Mouse (Mus musculus): Measurements from ENCODE around the gene Fam193b.

Fam193b gene

DNA sequence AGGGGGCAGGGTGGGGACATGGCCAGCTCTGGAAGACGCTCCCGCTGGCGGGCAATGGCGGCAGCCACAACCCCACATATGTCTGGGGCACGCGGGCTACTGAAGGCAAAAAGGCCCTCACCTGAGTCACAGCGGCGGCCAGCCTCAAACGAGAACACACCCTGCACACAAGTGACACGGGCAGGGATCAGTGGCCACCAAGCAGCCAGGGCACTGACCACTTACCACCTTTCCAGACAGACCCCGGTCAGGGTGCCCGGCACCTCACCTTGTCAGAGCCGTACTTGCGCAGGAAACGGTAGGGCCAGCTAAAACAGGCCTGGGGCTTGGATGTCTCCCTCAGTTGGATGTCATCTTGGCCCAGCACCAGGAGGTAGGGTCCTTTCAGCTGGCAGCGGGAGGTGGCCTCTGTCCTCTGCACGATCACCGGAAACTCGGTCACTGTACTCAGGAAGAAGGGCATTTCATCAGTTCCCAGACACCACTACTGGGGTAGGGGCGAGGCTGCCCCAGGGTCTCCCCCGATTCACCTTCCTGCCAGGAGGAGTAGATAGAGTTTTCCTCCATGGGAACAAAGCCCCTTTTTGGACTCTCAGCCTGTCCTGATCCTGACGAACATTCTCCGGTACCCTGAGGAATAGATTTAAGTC is 46.8 kb downstream of the Fam193b start:
- TF ChIP-seq GATA4 (IDR thresholded peaks at IDR 0.05; ENCODE audit: insufficient replicate concordance, low read length), result no peak; the same call in 1 of the 2 replicates

DNA sequence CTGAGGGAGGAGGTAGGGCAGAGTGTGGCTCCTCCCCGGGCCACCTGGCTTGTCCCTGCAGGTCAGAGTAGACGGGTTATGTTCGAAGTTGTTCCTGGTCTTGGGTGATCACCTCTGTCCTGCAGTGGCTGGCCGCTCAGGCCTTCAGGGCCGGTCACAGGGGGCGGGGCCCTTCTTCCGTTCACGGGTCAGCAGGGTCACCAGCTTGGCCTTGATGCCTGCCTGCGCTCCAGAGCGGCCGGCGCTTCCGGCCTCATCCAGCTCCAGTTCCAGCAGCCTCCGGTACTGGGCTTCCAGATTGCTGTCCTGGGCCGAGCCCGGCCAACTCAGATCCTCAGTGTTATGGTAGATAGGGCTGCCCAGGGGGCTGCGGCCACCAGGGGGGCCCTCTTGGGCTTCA is 47.6 kb downstream of the Fam193b start:
- TF ChIP-seq GATA4 (IDR thresholded peaks at IDR 0.05; ENCODE audit: insufficient replicate concordance, low read length), result peak; percentile 40; the same call in 1 of the 2 replicates

DNA sequence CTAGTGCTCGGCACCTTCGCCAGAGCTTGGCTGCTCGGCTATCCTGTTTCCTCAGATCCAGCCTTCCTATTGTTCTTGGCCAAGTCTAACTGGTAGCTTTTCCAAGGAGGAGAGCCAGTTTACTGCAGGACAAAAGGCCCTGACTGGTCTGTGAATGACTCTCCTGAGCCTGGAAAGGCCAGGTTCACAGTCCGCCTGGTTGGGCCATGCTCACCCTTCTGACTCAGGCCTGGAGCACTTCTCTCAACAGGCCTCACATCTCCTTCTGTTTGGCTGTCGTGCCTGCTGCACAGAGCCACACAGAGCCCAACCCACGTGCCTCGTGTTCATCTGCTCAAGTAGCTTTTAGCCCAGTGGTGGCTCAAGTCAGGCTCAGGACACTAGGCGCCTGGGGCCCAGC is 48.2 kb downstream of the Fam193b start:
- no peak for TF ChIP-seq GATA4 (IDR thresholded peaks at IDR 0.05; ENCODE audit: insufficient replicate concordance, low read length)

DNA sequence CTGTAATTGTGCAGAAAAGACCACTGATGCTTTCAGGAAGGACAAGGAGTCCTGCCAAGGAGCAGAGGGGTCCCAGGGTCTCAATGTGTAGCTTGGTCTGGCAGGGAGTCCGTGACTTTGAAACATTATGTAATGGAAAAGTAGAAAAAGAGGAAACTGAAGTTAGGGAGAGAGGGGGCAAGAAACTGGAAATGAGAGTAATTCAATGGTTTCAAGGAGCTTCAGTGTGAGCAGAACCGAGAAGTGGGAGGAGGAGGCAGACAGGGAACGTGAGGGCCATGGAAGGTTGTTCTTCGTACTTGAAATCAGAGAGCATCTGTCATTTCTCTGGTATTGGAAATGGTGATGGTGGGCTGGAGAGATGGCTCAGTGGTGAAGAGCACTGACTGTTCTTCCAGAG is 51.3 kb downstream of the Fam193b start:
- no peak for TF ChIP-seq GATA4 (IDR thresholded peaks at IDR 0.05; ENCODE audit: insufficient replicate concordance, low read length)

DNA sequence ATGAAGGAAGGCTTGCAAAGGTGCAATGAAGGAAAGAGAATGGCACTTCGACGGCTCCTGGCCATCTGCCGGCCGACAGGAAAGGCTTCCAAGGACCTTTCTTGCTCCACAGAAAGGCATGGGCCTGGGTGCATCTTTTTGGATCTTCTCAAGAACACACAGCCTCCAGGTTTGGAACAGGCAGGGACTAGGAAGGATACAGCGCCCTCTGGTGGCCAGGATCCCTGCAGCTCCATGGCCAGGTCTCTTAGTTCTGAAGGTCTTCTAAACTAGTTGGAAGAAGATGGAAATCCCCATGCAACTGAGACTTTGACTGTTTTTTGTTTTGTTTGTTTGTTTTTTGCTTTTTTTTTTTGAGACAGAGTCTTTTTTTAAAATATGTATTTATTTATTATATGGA is 54.0 kb downstream of the Fam193b start:
- TF ChIP-seq GATA4 (IDR thresholded peaks at IDR 0.05; ENCODE audit: insufficient replicate concordance, low read length), result no peak

DNA sequence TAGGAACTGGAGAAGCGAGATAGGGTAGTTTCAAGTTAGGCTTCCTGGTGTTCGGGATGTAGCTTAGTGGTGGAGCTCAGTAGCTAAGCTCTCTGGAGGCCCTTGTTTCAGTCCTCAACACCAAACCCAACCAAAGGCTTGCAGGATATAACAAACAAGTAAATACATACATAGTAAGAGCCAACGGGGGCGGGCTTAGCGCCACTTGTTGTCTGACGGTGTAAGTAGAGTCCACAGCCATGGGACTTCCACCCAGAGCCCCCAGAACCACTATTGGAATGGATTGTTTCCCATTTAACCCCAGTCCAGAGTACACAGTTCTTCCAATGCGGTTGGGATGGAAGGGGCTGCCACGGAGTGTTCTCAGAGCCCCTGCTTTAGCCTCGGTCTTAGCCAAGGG is 57.1 kb downstream of the Fam193b start:
- no peak for TF ChIP-seq GATA4 (IDR thresholded peaks at IDR 0.05; ENCODE audit: insufficient replicate concordance, low read length)

DNA sequence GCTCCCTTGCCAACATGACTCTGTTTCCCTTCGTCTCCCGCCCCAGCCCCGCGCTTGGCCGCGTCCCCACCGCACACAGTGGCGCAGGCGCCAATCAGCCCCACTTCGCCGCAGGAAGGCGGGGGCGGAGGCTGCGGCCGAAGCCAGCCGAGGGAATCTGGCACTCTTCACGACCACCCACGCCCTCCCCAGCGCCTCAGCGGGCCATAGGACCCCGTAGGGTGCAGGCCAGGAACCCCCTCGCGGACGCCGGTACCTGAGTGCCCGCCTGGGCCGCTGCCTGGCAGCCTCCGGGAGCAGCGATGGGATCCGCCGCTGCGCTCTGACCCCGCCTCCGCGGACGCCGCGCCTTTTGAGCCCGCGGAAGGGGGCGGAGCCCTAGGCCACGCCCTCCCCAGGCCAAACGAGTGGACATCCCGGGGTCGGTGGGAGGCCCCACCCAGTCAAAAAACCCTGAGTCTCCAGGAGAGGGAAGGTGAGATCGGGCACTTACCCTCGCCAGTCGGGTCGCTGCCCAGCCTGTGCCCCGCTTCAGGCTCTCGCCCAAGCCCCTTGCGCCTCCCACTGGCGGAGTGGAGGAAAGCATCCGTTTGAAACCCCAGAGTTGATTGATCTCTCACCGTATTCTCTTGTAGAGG is 57.7 kb downstream of the Fam193b start, which contains the start of gene Pdlim7:
Gene Pdlim7, minus strand, starts transcription at position 566 of the 638 bp plus-strand sequence.
- no peak; the same call in 1 of the 2 replicates for TF ChIP-seq GATA4 (IDR thresholded peaks at IDR 0.05; ENCODE audit: insufficient replicate concordance, low read length)

DNA sequence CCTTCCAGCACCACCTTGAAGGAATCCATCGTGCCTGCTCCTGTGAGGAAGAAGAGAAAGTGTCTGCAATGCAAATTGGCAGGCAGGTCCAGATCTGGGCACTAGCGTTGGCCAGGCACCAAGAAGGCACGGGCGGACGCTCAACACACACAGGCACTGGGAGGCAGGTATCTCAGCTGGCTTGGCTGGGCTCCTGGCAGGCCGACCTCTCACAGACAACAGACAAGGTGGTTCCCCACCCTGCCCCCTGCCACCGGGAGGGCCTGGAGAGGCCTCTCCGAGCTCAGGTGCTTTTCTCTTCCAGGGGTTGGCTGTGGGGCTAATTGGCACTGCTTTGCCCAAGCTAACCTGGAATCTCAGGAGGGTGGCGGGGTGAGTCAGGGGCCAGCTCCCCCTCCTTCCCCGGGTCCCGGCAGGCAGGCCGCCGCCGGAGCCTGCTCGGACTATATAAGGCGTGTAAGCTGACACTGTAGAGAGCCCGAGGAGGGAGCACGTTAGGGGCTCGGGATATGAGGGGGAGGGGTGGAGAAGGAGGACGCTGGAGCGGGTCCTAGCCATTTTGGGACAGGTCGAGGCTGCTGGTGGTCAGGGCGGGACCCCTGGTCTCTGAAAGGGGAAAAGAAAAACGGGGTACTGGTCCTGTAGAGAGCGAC is 58.4 kb downstream of the Fam193b start:
- no peak for TF ChIP-seq GATA4 (IDR thresholded peaks at IDR 0.05; ENCODE audit: insufficient replicate concordance, low read length)

DNA sequence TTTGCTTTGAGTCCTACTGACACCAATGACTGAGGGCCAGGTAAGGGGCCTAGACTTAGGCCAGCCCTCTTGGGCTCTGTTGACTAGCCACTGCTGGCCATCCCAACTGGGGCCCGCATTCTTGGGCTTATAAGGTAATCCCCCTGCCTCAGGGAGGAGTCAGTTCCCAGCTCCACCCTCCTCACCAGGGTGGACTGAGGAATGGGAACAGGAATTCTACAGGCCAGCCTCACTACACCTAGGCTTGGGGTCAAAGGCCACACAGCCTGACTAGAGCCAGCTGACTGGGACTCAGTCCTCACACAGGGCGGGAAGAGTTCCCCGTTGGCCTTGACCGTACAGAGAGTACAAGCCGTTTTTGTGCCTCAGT is 59.4 kb downstream of the Fam193b start:
- no peak for TF ChIP-seq GATA4 (IDR thresholded peaks at IDR 0.05; ENCODE audit: insufficient replicate concordance, low read length)

DNA sequence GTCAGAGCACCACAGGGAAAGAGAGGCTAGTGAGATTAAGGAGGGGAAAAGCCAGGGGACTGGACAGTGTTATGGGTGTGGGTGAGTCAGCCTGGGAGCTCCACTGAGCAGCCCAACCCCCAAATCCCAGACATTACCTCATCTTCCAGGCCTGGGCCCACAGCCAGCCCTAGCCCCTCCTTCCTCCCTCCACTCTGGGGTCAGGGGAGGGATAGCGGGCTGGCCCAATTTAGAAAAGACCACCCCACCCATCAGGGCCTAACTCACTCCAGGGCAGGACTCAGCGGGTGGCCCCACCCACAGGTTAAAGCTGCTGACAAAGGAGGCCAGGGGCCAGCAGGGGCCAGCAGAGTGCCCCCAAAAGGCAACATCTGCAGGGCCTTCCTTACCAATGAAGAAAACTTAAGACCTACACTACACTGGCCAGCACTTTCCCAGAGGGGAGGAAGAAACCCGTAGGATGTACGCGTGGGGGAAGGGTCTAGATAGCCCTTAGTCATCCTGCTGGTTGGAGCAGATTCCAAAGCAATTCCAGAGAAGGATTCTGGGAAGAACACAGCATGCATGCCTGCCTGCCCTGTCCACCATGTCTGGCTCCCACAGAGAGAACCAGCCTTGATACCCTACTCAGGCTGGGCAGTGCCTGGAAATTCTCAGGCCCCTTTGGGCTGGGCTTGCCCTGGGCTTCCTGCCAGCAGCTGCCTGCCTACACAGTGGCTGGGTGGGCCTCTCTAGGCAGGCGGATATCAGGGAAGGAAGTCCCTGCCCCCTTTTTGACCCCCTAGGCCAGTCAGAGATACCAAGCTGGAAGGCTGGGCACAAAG is 60.0 kb downstream of the Fam193b start:
- peak; percentile 50; the same call in 1 of the 2 replicates for TF ChIP-seq GATA4 (IDR thresholded peaks at IDR 0.05; ENCODE audit: insufficient replicate concordance, low read length)

DNA sequence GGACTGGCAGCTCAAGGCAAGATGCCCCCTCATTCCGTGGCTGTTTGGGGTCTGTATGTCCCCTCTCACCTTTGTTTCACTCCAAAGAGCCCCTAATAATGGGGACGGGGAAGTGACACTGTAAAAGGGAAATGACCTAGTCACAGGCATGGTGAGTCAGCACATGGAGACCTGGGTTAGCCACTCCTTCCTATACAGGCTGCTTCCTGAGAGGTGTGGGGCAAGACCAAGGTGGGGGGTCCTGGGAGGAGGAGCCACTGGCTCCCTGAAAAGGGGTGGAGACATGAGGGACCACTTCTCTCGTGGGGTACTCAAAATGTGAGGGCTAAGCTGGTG is 60.6 kb downstream of the Fam193b start:
- TF ChIP-seq GATA4 (IDR thresholded peaks at IDR 0.05; ENCODE audit: insufficient replicate concordance, low read length), result no peak

DNA sequence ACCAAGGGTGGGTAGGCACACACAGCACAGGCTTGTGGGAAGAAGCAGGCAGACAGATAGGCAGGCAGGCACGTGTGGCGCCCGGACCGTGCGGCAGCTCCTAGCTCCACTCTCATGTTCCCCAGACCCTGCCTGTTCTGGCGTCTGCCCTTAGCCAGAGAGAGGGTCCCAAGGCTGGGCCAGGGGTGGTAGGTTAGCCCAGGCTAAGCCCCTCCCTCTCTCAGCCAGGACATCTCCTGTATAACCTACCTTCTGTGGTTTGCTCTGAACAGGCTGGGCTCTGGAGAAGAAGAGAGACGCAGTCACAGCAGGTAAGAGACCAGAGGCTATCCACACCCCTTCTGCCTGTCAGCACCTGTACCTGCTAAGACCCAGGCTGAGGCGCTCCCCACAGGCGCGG is 62.4 kb downstream of the Fam193b start:
- no peak for TF ChIP-seq GATA4 (IDR thresholded peaks at IDR 0.05; ENCODE audit: insufficient replicate concordance, low read length)

DNA sequence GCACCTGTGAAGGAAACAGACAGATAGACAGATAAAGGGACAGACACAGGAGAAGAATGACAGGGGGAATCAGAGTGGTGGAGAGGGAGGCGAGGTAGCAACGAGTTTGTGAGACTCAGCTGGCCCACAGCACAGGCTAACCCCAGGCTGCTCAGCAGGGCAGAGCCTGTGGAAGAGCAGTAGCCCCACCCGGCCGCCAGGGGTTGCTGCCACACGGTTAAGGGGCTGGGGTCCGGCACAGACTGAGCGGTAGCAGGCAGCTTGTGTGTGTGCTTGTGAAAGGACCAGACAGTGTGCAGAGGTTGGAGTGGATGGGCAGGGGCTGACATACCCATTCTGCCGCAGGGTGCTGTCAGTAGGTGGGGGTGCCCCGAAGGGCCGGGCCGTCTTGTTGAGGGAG is 63.0 kb downstream of the Fam193b start:
- TF ChIP-seq GATA4 (IDR thresholded peaks at IDR 0.05; ENCODE audit: insufficient replicate concordance, low read length), result no peak

DNA sequence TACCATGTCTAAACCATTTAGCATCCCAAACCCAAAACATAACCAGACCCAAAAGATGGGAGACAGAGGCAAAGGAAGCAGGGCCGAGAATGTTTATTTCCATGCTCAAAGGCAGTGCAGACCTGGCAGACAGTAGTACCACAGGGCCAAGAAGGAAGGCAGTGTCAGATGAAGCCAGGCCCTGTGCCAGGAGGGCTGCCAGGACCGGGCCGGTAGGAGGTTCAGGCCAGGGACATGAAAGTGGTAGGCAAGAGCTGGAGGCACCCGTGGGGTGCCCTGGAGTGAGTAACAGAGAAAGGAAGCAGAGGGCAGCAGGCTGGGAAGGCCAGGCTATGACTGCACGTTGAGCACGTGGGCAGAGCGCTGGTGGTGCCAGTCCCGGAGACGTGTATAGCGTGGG is 64.2 kb downstream of the Fam193b start:
- TF ChIP-seq GATA4 (IDR thresholded peaks at IDR 0.05; ENCODE audit: insufficient replicate concordance, low read length), result no peak

DNA sequence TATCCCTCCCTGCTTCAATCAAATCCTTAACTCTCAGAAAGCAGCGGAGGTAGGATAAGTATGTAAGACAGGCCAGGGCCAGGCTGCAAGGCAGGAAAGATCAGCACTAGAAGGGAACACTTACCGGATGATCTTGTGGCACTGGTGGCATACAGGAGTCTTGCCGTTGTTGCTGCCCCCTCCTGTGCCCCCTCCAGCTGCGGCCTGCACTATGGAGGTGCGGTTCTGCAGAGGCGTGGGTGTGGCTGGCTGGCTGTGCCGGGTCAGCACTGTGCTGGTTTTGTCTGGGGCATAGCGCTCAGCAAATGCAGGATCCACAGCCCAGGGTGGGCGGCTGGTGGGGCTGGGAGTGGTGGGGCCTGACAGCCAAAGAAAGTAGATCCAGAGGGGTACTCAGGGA is 65.1 kb downstream of the Fam193b start:
- no peak for TF ChIP-seq GATA4 (IDR thresholded peaks at IDR 0.05; ENCODE audit: insufficient replicate concordance, low read length)

DNA sequence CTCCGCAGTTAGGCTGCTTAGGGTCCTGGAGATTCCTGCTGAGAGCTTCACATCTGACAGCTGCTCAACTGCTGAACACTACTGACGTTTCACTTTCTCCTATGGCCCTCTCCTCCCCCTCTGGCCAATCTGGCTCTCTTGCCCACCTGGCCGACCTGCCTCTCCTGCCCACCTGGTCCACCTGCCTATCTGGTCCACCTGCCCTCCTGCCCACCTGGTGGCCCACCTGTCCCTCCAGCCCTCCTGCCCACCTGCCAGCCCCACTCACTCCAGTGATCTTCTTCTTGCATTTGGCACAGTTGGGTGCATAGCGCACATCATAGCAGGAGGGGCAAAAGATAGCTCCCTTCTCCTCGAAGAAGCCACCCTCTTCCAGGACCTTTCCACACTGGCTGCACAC is 66.5 kb downstream of the Fam193b start:
- TF ChIP-seq GATA4 (IDR thresholded peaks at IDR 0.05; ENCODE audit: insufficient replicate concordance, low read length), result no peak
